In genomic region chr4:82858431-82859010, GRCm38 (mm10) we compare ENCODE assay signal across 8 mouse cellular contexts. TPM values are rescaled to one million over a fixed set of nuclear protein-coding genes. Genes with fewer than 3 reads are reported as not detected.
DNase-seq lines count a peak whose midpoint lies in the region; ATAC-seq and TF ChIP-seq lines count a peak whose summit lies in the region.

No protein-coding gene starts in this region.

- no peaks in the 10 kb centered on the region for H3K9me3 ChIP-seq in lung, embryonic 14.5 days (ENCODE audit: low read depth, low read length)
- H3K9me3 ChIP-seq in embryonic facial prominence, embryonic 12.5 days: no peaks in the 10 kb centered on the region
- H3K9me3 ChIP-seq in intestine, embryonic 15.5 days: no peaks in the 10 kb centered on the region
- H3K9me3 ChIP-seq in neural tube, embryonic 13.5 days: no peaks in the 10 kb centered on the region

- H3K9ac ChIP-seq in lung, embryonic 14.5 days: peak overlapping the region; percentile 87
- H3K9ac ChIP-seq in embryonic facial prominence, embryonic 12.5 days: peak overlapping the region; percentile 72
- H3K9ac ChIP-seq in intestine, embryonic 15.5 days: peak overlapping the region; percentile 77; the same call in 1 of the 2 replicates
- peak overlapping the region; percentile 88 for H3K9ac ChIP-seq in neural tube, embryonic 13.5 days

- no peaks in the 10 kb centered on the region for H3K36me3 ChIP-seq in lung, embryonic 14.5 days (ENCODE audit: insufficient read depth)
- no peaks in the 10 kb centered on the region for H3K36me3 ChIP-seq in embryonic facial prominence, embryonic 12.5 days
- no peaks in the 10 kb centered on the region for H3K36me3 ChIP-seq in intestine, embryonic 15.5 days
- H3K36me3 ChIP-seq in neural tube, embryonic 13.5 days: no peaks in the 10 kb centered on the region

- no peak for ATAC-seq in lung, embryonic 14.5 days (ENCODE audit: insufficient read depth)
- no peak for ATAC-seq in embryonic facial prominence, embryonic 12.5 days (ENCODE audit: insufficient number of reproducible peaks, insufficient read depth, low FRiP score, low TSS enrichment)
- no peak for ATAC-seq in intestine, embryonic 15.5 days
- no peak; the same call in 1 of the 2 replicates for ATAC-seq in neural tube, embryonic 13.5 days (ENCODE audit: low read depth)
- ATAC-seq in cerebellum, adult (ENCODE audit: insufficient number of reproducible peaks, low FRiP score, low TSS enrichment): no peak

- WGBS in lung, embryonic 14.5 days: 32% methylated on average over 4 of the region's 4 CpGs
- WGBS in embryonic facial prominence, embryonic 12.5 days: 28% methylated on average over 4 of the region's 4 CpGs
- 28% methylated on average over 4 of the region's 4 CpGs for WGBS in intestine, embryonic 15.5 days
- WGBS in neural tube, embryonic 13.5 days: 22% methylated on average over 4 of the region's 4 CpGs

- no peaks in the 10 kb centered on the region; the same call in none of the 2 replicates for H3K4me1 ChIP-seq in lung, embryonic 14.5 days (ENCODE audit: insufficient read depth)
- peaks cover 4% of the 10 kb centered on the region for H3K4me1 ChIP-seq in embryonic facial prominence, embryonic 12.5 days
- H3K4me1 ChIP-seq in intestine, embryonic 15.5 days (replicated peaks): no peaks in the 10 kb centered on the region
- H3K4me1 ChIP-seq in neural tube, embryonic 13.5 days (replicated peaks): peaks cover 31% of the 10 kb centered on the region

- DNase-seq in lung, embryonic 14.5 days: no peak
- DNase-seq in lung, postnatal 4 days: no peak
- DNase-seq in gastrocnemius, postnatal 4 days (ENCODE audit: low spot score in 2 of 2): no peak
- no peak for DNase-seq in urinary bladder, postnatal 25 days (ENCODE audit: low spot score)

- peak overlapping the region; percentile 82 for H3K4me3 ChIP-seq in lung, embryonic 14.5 days (ENCODE audit: low read depth, low read length)
- H3K4me3 ChIP-seq in embryonic facial prominence, embryonic 12.5 days: peak overlapping the region; percentile 72
- peak overlapping the region; percentile 71 for H3K4me3 ChIP-seq in intestine, embryonic 15.5 days (replicated peaks)
- peak overlapping the region; percentile 67 for H3K4me3 ChIP-seq in neural tube, embryonic 13.5 days

- no peaks in the 10 kb centered on the region for H3K27me3 ChIP-seq in lung, embryonic 14.5 days (ENCODE audit: insufficient read depth, low read length)
- H3K27me3 ChIP-seq in embryonic facial prominence, embryonic 12.5 days: no peaks in the 10 kb centered on the region
- no peaks in the 10 kb centered on the region for H3K27me3 ChIP-seq in intestine, embryonic 15.5 days (replicated peaks)
- no peaks in the 10 kb centered on the region for H3K27me3 ChIP-seq in neural tube, embryonic 13.5 days

- no peak for TF ChIP-seq CTCF in lung, embryonic 14.5 days (IDR thresholded peaks at IDR 0.05; ENCODE audit: low read depth)

- H3K27ac ChIP-seq in lung, embryonic 14.5 days (ENCODE audit: low read depth): no peak overlapping the region
- no peak overlapping the region for H3K27ac ChIP-seq in embryonic facial prominence, embryonic 12.5 days
- H3K27ac ChIP-seq in intestine, embryonic 15.5 days: peak overlapping the region; percentile 73; the same call in 1 of the 2 replicates
- H3K27ac ChIP-seq in neural tube, embryonic 13.5 days (replicated peaks): peak overlapping the region; percentile 94

- peak overlapping the region; percentile 83 for H3K4me2 ChIP-seq in lung, embryonic 14.5 days
- H3K4me2 ChIP-seq in embryonic facial prominence, embryonic 12.5 days (replicated peaks): peak overlapping the region; percentile 69
- H3K4me2 ChIP-seq in intestine, embryonic 15.5 days (replicated peaks): peak overlapping the region; percentile 84
- H3K4me2 ChIP-seq in neural tube, embryonic 13.5 days: peak overlapping the region; percentile 75

RNA-seq across cellular contexts. Expression of gene Zdhhc21, which starts 1.2 kb away (rescaled TPM):
- polyA plus RNA-seq in lung, embryonic 14.5 days (2014; fragmentation: Nextera tagmentation; extraction: Ambion mirVana): 15.2 and 17.5 TPM in 2 replicates
- polyA plus RNA-seq in embryonic facial prominence, embryonic 12.5 days (2016; fragmentation: Nextera tagmentation; extraction: Ambion mirVana): 14.5 and 14.7 TPM in 2 replicates
- polyA plus RNA-seq in intestine, embryonic 15.5 days (2015; fragmentation: Nextera tagmentation; extraction: Ambion mirVana): 15.0 and 17.7 TPM in 2 replicates
- polyA plus RNA-seq in neural tube, embryonic 13.5 days (2015; fragmentation: Nextera tagmentation; extraction: Ambion mirVana): 14.8 and 15.7 TPM in 2 replicates
- total RNA-seq in gastrocnemius, postnatal 4 days (2021): 10 to 100 TPM; 14.4 to 14.6 TPM

RNA-seq across cellular contexts. Expression of gene Cer1, which starts 26.4 kb away (rescaled TPM):
- polyA plus RNA-seq in lung, embryonic 14.5 days (2014; fragmentation: Nextera tagmentation; extraction: Ambion mirVana): 3.1 and 3.9 TPM in 2 replicates
- polyA plus RNA-seq in embryonic facial prominence, embryonic 12.5 days (2016; fragmentation: Nextera tagmentation; extraction: Ambion mirVana): 0.25 and 0.45 TPM in 2 replicates
- polyA plus RNA-seq in intestine, embryonic 15.5 days (2015; fragmentation: Nextera tagmentation; extraction: Ambion mirVana): 0.21 TPM in 1 of 2 replicates, not detected in the other
- polyA plus RNA-seq in neural tube, embryonic 13.5 days (2015; fragmentation: Nextera tagmentation; extraction: Ambion mirVana): 0.28 and 0.54 TPM in 2 replicates
- under 1 TPM; 0.16 to 0.32 TPM for total RNA-seq in gastrocnemius, postnatal 4 days (2021)

Comparison
In these comparisons a context has a peak if more than half of its experiments do, and no peak if none do; other contexts are left out.
1. H3K27ac ChIP-seq: peak in intestine, embryonic 15.5 days (single experiment) and neural tube, embryonic 13.5 days (single experiment); none in lung, embryonic 14.5 days (single experiment) and embryonic facial prominence, embryonic 12.5 days (single experiment).
2. Peak in every context shown above with its lines, with median percentiles within 50 percentile points of each other: H3K4me2 ChIP-seq, H3K4me3 ChIP-seq and H3K9ac ChIP-seq.